Mouse (Mus musculus): ENCODE measurements around the gene Ranbp1. TPM values are rescaled to one million over a fixed set of nuclear protein-coding genes. Genes with fewer than 3 reads are reported as not detected.
A peak's percentile ranks its signal among the peaks of the same experiment; 100 is the strongest.
"Not testable (repeated sequence)": the region's sequence is repeated elsewhere in the genome, so short reads cannot be mapped to it uniquely, and the experiment has no call there.

Gene Ranbp1
- polyA plus RNA-seq, 1 experiment from 2014 or later, result 425 TPM

DNA sequence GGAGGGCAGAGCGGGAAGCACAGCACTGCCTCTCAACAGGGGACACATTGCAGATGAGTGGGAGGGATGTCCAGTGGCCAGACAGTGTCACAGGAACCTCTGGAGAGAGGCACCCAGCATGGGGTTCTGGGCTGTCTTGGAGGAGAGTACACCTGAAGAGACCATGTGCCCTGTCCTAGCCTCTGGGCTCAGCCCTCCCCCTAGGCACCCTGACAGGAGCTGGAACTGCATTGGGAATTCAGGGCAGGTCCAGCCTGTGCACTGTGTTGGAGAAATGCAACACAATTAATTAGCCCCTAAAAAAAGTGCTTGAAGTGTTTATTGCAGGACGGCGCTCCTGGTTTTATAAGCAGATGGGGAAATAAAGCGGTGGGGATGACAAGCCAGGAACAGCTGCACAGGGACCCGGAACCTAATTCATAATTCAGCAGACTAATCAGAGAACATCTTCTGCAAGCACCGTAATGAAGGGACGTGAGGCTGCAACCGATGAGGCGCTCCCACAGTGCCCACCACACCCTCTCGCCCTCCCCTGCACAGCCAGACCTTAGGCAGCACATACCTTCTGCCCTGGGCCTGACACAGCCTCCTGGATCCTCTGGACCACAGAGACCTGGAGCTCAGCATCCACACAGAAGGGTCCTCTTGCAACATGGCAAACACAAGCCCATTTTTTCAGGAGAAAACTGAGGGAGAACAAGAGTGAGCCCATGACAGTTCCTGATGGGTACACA is 50.0 kb downstream of the Ranbp1 start:
- Histone ChIP-seq H3K27ac (ENCODE audit: low read length) (no peak overlapping the region), H3K4me2 (ENCODE audit: low read depth, low read length) (no peak overlapping the region), H3K9me3 (replicated peaks; ENCODE audit: control insufficient read depth, low read length) (no peaks in the 10 kb centered on the region), H3K27me3 (ENCODE audit: control insufficient read depth, insufficient read depth, low read length) (no peaks in the 10 kb centered on the region), H3K36me3 (ENCODE audit: control insufficient read depth, insufficient read depth, low read length) (no peaks in the 10 kb centered on the region), H3K4me1 (ENCODE audit: control insufficient read depth, insufficient read depth, low read length) (peaks cover 15% of the 10 kb centered on the region), H3K9ac (ENCODE audit: low read length) (no peak overlapping the region), H3K4me3 (replicated peaks; ENCODE audit: low read length) (no peak overlapping the region)
- 67% methylated on average over 10 of the region's 10 CpGs for WGBS
- ATAC-seq (ENCODE audit: insufficient read depth, low FRiP score), result no peak

- Histone ChIP-seq H3K4me2 (ENCODE audit: low read depth, low read length) (no peak overlapping the region), H3K4me3 (replicated peaks; ENCODE audit: low read length) (no peak overlapping the region), H3K27ac (ENCODE audit: low read length) (no peak overlapping the region), H3K9ac (ENCODE audit: low read length) (no peak overlapping the region), H3K4me1 (ENCODE audit: control insufficient read depth, insufficient read depth, low read length) (peaks cover 15% of the 10 kb centered on the region), H3K9me3 (replicated peaks; ENCODE audit: control insufficient read depth, low read length) (no peaks in the 10 kb centered on the region), H3K27me3 (ENCODE audit: control insufficient read depth, insufficient read depth, low read length) (no peaks in the 10 kb centered on the region), H3K36me3 (ENCODE audit: control insufficient read depth, insufficient read depth, low read length) (no peaks in the 10 kb centered on the region)
- ATAC-seq (ENCODE audit: insufficient read depth, low FRiP score), result no peak
- 79% methylated on average over 6 of the region's 6 CpGs for WGBS
Measured at GRCm38 (mm10) chr16:18197881-18198280, 50.7 kb downstream of the Ranbp1 start.

DNA sequence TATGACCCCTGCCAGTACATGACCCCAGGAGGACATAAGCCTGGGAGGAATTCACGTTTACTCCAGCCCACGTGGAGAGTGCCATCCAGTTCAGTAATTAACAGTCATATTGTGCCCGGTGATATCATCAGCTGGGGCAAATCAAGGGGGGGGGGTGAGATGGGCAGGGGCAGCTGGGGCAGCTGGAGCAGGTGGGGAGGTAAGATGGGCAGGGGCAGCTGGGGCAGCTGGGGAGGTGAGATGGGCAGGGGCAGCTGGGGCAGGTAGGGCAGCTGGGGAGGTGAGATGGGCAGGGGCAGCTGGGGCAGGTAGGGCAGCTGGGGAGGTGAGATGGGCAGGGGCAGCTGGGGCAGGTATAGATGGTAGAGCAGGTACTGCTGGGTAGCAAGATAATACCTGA is 53.0 kb downstream of the Ranbp1 start:
- whole genome bisulfite sequencing, result 53% methylated on average over 3 of the region's 3 CpGs
- H3K27me3 ChIP-seq (ENCODE audit: control insufficient read depth, insufficient read depth, low read length); H3K4me2 ChIP-seq (ENCODE audit: low read depth, low read length); H3K9me3 ChIP-seq (replicated peaks; ENCODE audit: control insufficient read depth, low read length); H3K9ac ChIP-seq (ENCODE audit: low read length); ATAC-seq (ENCODE audit: insufficient read depth, low FRiP score); H3K36me3 ChIP-seq (ENCODE audit: control insufficient read depth, insufficient read depth, low read length); H3K4me3 ChIP-seq (replicated peaks; ENCODE audit: low read length): not testable (repeated sequence)
- H3K4me1 ChIP-seq (ENCODE audit: control insufficient read depth, insufficient read depth, low read length), result peaks cover 17% of the 10 kb centered on the region
- peak overlapping the region; percentile 75; the same call in 1 of the 2 replicates for H3K27ac ChIP-seq (ENCODE audit: low read length)

DNA sequence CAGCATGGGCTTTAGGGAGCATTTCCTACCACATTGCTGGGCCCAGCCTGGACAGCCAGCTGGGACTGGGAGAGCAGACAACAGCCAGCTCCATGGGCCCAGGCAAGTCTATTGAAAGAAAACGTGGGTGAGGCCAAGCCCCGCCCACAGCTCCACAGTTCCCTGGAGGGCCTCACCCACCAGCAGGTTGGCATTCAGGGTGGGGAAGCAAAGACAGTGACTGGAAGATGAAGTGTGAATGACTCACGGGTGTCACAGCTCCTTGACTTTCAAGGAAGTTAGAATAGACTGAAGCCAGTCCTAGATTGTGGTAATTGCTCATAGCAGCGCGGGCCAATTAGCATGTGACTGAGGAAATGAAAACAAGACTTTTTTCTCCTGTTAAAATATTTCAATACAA is 53.5 kb downstream of the Ranbp1 start:
- WGBS, result 48% methylated on average over 5 of the region's 5 CpGs
- H3K9ac ChIP-seq (ENCODE audit: low read length), result peak overlapping the region; percentile 51; the same call in 1 of the 2 replicates
- peaks cover 17% of the 10 kb centered on the region for H3K4me1 ChIP-seq (ENCODE audit: control insufficient read depth, insufficient read depth, low read length)
- H3K4me2 ChIP-seq (ENCODE audit: low read depth, low read length), result no peak overlapping the region
- H3K36me3 ChIP-seq (ENCODE audit: control insufficient read depth, insufficient read depth, low read length), result no peaks in the 10 kb centered on the region
- H3K27ac ChIP-seq (ENCODE audit: low read length), result peak overlapping the region; percentile 87
- ATAC-seq (ENCODE audit: insufficient read depth, low FRiP score), result peak; percentile 77
- H3K4me3 ChIP-seq (replicated peaks; ENCODE audit: low read length), result no peak overlapping the region
- no peaks in the 10 kb centered on the region for H3K27me3 ChIP-seq (ENCODE audit: control insufficient read depth, insufficient read depth, low read length)
- H3K9me3 ChIP-seq (replicated peaks; ENCODE audit: control insufficient read depth, low read length), result no peaks in the 10 kb centered on the region

DNA sequence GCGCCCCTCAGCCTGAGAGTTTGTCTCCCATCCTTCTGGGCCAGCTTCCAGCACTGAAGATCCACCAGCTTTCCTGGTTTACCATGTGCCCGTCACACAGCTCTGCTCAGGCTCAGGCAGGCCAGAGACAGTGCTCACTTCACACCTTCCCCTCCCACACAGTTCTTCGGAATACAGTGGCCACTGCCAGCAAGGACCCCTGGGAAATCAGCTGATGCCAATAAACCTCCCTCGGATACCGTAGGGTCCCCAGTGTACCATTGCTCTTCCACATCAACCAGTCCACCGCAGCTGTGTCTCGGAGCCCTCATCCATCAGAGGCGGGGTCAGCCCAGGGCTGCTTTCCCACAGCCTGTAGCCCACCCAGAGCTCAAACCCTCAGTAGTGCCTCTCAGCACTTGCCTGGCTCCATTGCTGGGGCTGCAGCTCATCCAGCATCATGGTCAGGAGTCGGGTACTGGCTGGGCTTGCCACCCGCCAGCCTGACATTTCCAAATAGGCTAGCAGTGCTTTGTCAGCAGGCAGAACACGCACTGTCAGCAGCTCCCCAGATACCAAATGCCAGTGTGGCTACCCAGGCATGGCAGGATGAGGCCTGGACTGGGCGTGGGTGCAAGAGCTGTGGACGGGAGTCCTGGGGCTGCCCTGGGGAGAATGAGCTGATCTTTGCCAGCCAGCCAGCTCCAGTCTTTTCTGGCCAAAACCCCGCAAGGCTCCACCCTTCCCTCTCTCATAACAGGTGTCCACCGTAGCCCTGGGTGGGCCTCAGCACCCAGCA is 54.1 kb downstream of the Ranbp1 start:
- Histone ChIP-seq H3K36me3 (ENCODE audit: control insufficient read depth, insufficient read depth, low read length) (no peaks in the 10 kb centered on the region), H3K9ac (ENCODE audit: low read length) (peak overlapping the region; percentile 51; the same call in 1 of the 2 replicates)
- WGBS, result 56% methylated on average over 15 of the region's 15 CpGs

GRCm38 (mm10) chr16:18191006-18191405 is 57.5 kb downstream of the Ranbp1 start:
- WGBS, result 48% methylated on average over 2 of the region's 2 CpGs

More for the DNA sequence above, 54.1 kb downstream of the Ranbp1 start:
- no peak overlapping the region for H3K4me2 ChIP-seq (ENCODE audit: low read depth, low read length)
- peak overlapping the region; percentile 87 for H3K27ac ChIP-seq (ENCODE audit: low read length)
- H3K9me3 ChIP-seq (replicated peaks; ENCODE audit: control insufficient read depth, low read length), result no peaks in the 10 kb centered on the region
- no peaks in the 10 kb centered on the region for H3K27me3 ChIP-seq (ENCODE audit: control insufficient read depth, insufficient read depth, low read length)
- H3K4me3 ChIP-seq (replicated peaks; ENCODE audit: low read length), result no peak overlapping the region
- H3K4me1 ChIP-seq (ENCODE audit: control insufficient read depth, insufficient read depth, low read length), result peaks cover 17% of the 10 kb centered on the region
- peak; percentile 11; the same call in 1 of the 2 replicates for ATAC-seq (ENCODE audit: insufficient read depth, low FRiP score)

More at GRCm38 (mm10) chr16:18191006-18191405, 57.5 kb downstream of the Ranbp1 start:
- no peak overlapping the region for H3K27ac ChIP-seq (ENCODE audit: low read length)
- H3K4me2 ChIP-seq (ENCODE audit: low read depth, low read length), result no peak overlapping the region
- H3K9me3 ChIP-seq (replicated peaks; ENCODE audit: control insufficient read depth, low read length), result no peaks in the 10 kb centered on the region
- H3K4me1 ChIP-seq (ENCODE audit: control insufficient read depth, insufficient read depth, low read length), result peaks cover 13% of the 10 kb centered on the region
- ATAC-seq (ENCODE audit: insufficient read depth, low FRiP score), result no peak
- no peak overlapping the region for H3K4me3 ChIP-seq (replicated peaks; ENCODE audit: low read length)
- H3K27me3 ChIP-seq (ENCODE audit: control insufficient read depth, insufficient read depth, low read length), result no peaks in the 10 kb centered on the region
- no peaks in the 10 kb centered on the region for H3K36me3 ChIP-seq (ENCODE audit: control insufficient read depth, insufficient read depth, low read length)
- no peak overlapping the region for H3K9ac ChIP-seq (ENCODE audit: low read length)

MicroRNAs encoded within 50 kb of the gene (microRNA counts, 519-probe panel; counts per million panel counts)
- 1,841 counts per million, percentile 33 among the panel's probes with 10 or more counts for microRNA mmu-miR-1306

Small RNA genes lying within 50 kb of the gene (microRNA-seq; reads per million reads assigned to microRNA genes)
- not detected for gene Gm24572
- 171 reads per million, percentile 60 among the genes with 10 or more reads in this experiment for gene Mir1306

Other genes with a start within 250 kb of the Ranbp1 start
- gene Dgcr6, start 195.9 kb downstream of the Ranbp1 start, polyA plus RNA-seq (2015; fragmentation: Nextera tagmentation; extraction: Ambion mirVana), result 67.7 and 69.2 TPM in 2 replicates
- 15.3 and 17.8 TPM in 2 replicates for gene Prodh, start 158.5 kb downstream of the Ranbp1 start, polyA plus RNA-seq (2015; fragmentation: Nextera tagmentation; extraction: Ambion mirVana)
- 0.84 and 1.0 TPM in 2 replicates for gene Rtn4r, start 121.1 kb downstream of the Ranbp1 start, polyA plus RNA-seq (2015; fragmentation: Nextera tagmentation; extraction: Ambion mirVana)
- gene Ccdc188, start 30.9 kb downstream of the Ranbp1 start, polyA plus RNA-seq (2015; fragmentation: Nextera tagmentation; extraction: Ambion mirVana), result not detected in 2 replicates
- 5.0 and 6.9 TPM in 2 replicates for gene Zdhhc8, start 13.6 kb downstream of the Ranbp1 start, polyA plus RNA-seq (2015; fragmentation: Nextera tagmentation; extraction: Ambion mirVana)
- gene Trmt2a, start 53 bp downstream of the Ranbp1 start, polyA plus RNA-seq (2015; fragmentation: Nextera tagmentation; extraction: Ambion mirVana), result 98.8 and 99.1 TPM in 2 replicates
- gene Gm49776, start 9.6 kb upstream of the Ranbp1 start, polyA plus RNA-seq (2015; fragmentation: Nextera tagmentation; extraction: Ambion mirVana), result not detected in 2 replicates
- gene Dgcr8, start 40.5 kb upstream of the Ranbp1 start, polyA plus RNA-seq (2015; fragmentation: Nextera tagmentation; extraction: Ambion mirVana), result 23.3 and 25.9 TPM in 2 replicates
- gene Tango2, start 99.4 kb upstream of the Ranbp1 start, polyA plus RNA-seq (2015; fragmentation: Nextera tagmentation; extraction: Ambion mirVana), result 27.6 and 32.7 TPM in 2 replicates
- gene Arvcf, start 99.5 kb upstream of the Ranbp1 start, polyA plus RNA-seq (2015; fragmentation: Nextera tagmentation; extraction: Ambion mirVana), result 25.3 and 26.0 TPM in 2 replicates
- 19.2 and 23.7 TPM in 2 replicates for gene Txnrd2, start 177.7 kb upstream of the Ranbp1 start, polyA plus RNA-seq (2015; fragmentation: Nextera tagmentation; extraction: Ambion mirVana)
- 105 and 119 TPM in 2 replicates for gene Comt, start 178.1 kb upstream of the Ranbp1 start, polyA plus RNA-seq (2015; fragmentation: Nextera tagmentation; extraction: Ambion mirVana)
- gene Gnb1l, start 250.0 kb upstream of the Ranbp1 start, polyA plus RNA-seq (2015; fragmentation: Nextera tagmentation; extraction: Ambion mirVana), result 11.7 and 11.9 TPM in 2 replicates